Mouse (Mus musculus) monocyte, adult 5-6 weeks (primary cell): ENCODE results near the gene Plxna2. TPM values are rescaled to one million over a fixed set of nuclear protein-coding genes. Genes with fewer than 3 reads are reported as not detected.

Source experiments
- ATAC-seq: fragments of 153-309, 156-312 bp; replicated peaks from 2 replicates; pipeline ENCODE4 v1.8.0; 2017; ENCODE audit warnings: mild to moderate bottlenecking; ENCODE audit not compliant: low TSS enrichment, insufficient number of reproducible peaks, severe bottlenecking, poor library complexity, low FRiP score
- total RNA-seq: library from RNA; stranded (forward); fragments of 200-1000, 200-491, 200-594 nt; gene quantifications from 3 replicates; pipeline ENCODE4 v1.2.3, GENCODE M21; 2017

The Plxna2 gene
- total RNA-seq, 1 experiment from 2014 or later = not detected

DNA sequence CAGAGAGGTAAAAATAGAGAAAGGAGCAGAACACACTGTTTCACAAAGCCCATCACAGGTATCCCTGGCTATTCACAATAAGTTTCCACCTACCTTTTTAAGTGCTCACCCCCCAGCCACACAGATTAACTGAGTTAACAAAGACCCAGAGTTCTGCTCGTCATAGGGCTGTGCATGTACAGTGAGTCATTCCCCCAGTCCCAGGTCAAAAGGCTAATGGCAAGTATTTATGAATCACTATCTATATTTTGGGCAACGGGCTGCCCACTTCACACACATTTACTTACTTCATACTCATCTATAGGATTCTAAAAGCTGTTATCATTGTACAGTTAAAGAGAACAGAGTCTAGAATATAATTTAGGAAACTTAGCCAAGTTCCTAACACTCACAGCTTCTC is 70.1 kb downstream of the Plxna2 start:
- no peak for ATAC-seq

DNA sequence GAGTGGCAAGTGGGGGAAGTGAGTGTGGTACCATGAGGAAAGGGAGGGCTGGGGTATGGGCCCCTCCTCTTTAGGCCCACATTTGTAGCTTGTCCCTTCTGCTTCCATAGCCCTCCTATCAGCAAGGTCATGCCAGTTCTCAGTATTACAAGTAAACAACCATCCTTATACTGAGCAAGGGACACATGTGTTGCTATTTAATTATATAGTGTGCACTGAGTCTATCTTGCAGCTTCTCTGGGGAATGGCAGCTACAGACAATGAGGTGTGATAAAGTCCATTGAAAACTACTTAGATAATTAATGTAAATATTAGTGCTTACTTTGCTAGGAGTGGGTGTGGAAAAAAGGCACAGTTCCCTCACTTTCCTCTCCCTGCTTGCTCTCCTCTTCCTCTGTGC is 75.0 kb downstream of the Plxna2 start:
- no peak for ATAC-seq

DNA sequence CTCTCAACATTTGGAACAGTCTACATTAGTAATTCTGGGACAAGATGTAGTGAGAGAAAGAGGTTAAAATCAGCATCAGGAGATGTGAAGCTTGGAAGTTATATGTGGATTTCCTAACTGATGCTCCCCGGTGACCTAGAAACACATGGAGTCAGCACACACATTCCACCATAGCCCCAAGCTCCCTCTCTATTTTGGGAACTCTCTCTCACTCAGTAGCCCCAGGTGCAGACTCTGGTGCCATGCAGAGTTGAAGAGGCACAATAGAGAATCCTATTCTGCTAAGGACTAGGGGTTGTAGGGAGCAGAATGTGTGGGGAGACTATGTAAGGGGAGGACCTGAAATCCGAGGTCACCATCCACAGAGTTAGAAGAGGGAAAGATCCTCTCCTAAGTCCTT is 75.5 kb downstream of the Plxna2 start:
- ATAC-seq = no peak

DNA sequence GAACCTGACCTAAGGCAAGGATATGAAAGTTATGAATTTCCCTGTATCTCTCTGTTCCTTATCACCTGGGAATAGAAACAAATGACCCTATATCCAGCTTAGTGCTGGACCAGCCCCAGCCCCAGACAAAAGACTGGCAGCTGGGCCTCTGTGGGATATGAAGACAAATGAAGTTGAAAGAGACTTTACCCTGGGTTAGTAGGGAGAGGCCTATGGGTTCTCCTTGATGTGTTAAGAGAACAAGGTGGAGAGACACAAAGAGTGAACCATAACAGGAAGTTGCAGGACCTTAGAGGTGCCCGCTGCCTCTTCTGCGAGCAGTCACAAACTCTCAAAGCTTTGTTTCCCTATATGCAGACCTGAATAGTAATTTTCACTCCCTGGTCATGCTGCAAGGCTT is 76.8 kb downstream of the Plxna2 start:
- ATAC-seq = no peak

DNA sequence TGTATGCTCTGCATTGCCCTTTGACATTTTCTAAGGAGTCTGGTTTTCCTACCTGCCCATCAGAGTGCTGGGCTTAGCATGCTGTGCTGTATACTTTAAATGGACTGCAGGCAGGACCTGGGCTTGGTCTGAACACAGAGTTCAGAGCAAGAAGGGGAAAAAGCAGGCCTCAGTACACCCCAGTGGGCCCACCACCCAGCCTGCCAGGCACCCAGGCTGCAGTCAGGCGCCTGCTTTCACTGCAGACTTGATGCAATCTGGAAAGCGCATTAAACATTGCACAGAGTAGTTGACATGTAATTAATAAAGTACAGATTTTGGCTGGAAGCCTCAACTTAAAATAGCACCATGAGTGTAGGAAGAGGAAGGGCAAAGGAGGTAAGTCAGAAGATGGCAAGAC is 79.4 kb downstream of the Plxna2 start:
- no peak for ATAC-seq

DNA sequence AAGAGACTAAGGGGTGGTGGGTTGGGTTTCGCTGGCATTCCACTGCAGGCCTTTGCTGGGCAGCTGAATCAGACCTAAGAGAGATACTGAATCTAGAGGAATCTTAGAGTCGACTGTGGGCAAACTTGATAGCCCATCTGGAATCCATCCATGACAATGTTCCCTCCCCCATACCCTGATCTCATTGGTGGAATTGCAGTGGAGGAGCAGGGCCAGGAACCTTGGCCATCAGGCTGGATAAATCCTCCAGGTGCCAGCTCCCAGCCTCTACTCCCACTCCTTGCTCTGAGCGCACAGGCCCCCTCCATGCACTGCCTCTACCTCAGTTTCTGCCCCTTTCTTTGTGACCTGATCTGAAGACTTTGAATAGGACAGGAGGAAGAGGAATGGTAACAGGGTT is 81.3 kb downstream of the Plxna2 start:
- no peak for ATAC-seq

DNA sequence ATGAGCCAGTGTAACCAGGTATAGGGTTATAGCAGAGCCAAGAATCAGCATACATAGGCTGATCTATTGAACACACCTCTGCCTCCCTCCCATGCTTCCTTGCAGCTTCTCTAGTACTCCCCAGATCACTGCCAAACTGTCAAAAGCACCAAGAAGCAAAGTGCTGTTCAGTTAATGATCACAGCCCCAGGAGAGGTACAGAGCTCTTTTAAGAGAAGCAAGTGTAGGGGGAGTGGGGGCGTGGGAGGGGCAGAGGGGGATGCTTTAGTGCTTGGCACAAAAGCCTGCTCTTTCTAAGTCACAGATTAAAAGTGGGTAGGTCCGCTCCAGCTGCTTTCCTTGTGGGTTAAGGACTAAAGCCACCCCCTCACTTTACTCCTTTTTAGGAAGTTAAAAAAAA is 85.2 kb downstream of the Plxna2 start:
- ATAC-seq = no peak

DNA sequence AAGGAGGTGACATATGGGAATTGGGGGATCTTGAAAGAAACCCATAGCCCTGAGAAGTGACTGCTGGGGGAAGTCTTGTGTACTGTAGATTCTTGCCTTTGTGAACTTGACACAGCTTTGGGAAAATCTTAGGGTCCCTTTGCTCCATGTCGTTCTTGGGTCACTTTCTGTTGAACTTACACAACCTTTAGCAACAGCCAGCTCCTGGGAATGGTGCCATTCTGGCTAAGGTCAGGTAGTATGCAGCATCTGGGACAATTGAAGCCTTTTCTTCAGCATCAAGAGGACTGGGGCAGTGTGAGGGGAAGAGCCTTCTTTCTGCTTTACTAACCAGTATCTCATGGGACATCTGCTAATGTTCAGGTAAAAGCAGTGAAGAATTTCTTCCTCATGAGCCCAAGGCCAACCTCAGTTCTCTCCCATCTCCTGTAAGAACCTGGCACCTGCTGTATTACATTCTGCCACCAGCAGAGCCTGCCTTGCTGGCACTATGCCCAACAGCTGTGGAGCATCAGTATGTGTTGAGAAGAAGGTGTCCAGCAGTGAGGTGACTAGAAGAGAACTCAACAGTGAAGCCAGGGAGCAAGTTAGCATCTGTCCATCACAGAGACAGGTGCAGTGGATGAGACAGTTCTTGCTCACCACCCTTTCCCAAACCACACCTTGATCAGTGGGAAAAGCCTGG is 86.3 kb downstream of the Plxna2 start:
- no peak for ATAC-seq

DNA sequence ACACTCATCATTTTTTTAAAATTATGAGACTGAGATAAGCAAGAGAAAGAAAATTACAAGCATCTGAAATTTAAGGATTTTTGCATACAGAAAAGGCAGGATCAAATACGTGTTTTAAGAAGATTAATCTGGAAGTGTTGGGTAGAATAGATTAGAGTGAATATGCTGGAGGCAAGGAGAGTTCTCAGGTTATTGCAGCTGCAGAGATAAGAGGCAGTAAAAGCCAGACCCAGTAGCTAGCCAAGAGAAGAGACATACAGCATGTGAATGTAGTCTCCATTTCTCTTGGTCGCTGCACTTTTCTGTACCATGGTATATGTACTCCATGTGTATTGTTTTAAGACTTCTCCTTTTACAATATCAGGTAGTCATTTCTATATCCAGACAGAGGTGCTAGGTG is 88.5 kb downstream of the Plxna2 start:
- ATAC-seq = no peak

DNA sequence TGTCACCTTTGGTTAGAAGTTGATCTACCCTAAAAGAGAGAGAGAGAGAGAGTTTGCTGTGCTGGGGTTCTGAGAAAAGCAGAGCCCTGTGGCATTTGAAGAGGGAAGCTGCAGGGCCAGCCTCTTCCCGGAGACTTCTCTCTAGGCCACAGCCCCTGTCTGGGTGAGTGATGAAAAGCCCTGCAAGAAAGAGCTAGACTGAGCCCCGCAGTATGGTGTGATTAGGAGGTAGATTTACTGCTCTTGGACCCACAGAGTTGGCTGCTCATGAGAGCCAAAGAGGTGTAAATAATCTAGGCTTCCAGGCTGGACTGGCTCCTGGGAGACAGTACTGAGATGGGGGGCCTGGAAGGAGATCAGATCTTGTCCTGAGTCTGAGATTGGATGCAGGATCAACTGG is 94.4 kb downstream of the Plxna2 start:
- no peak for ATAC-seq

DNA sequence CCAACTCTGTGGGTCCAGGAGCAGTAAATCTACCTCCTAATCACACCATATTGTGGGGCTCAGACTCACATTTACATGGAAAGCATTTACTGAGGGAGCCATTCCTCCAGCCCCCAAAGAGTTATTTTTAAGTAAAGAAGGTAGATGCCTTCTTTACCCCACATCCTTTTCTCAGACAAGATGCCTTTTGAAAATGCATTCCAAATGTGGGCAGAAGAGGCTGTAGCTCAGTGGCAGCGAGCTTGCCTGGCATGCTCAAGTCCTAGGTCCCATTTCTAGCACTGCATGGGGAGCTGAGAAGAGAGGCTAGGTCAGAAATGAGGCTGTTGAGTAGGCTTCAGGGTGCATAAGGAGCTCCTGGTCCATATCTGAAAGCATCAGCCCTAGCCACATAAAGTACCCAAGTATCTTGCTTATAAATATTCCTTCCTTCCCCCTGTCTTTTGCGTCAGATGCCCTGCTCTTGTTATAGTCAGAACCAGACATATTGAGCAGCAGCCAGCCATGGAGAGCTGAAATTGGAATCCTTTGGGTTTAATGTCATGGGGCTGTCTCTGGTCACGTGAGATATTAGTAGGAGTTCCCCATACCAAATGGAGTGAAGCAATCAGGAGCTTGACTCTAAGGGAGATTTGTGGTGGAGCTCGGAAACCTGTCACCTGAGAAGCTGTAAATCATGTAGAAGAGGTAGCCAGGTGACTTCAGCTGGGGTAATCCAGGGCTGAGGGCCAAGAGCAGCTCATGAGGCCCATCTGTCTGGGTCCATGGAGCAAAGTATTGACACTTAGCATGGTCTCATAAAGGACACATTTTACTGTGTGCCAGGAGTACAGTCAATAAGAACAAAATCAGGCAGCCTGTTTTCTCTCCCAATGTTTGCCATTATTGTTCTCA is 96.4 kb downstream of the Plxna2 start:
- ATAC-seq = no peak

DNA sequence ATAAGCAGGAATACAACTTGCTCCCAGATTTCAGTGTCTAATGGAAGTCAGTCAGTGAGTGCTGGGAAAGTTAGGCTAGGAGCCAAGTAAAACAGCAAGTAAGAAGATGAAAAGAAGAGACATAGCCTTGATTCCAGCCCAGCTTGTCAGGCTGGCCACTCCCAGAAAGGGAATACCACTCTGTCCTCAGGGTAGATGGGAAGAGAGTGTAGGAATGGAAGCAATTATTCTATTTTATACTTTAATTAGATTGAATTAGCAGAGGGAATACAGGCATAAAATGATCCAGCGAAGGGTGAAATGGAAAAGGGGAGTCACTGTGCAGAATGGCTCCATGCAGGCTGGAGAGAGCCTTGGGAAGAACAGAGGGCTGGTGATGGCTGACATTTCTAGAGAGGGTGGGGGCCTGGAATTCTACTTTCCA is 99.4 kb downstream of the Plxna2 start:
- ATAC-seq = no peak

DNA sequence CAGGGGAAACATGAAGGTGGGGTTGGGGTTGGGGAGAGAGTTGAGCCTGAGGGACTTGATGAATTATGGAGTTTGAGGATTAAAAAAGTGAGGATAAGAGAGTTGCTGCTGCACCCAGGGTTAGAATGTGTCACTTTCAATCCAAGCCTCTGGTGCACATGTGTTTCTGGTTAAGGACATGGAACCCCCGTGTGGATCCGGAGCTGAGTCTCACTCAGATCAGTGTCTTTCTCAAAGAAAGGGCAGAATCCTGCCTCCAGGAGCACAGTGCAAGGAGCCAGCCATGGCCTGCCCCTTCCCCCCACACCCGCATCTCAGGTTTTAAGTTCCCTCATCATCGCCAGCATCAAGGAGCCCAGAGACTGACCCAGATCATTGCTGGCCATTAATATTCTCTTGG is 102.4 kb downstream of the Plxna2 start:
- no peak for ATAC-seq

DNA sequence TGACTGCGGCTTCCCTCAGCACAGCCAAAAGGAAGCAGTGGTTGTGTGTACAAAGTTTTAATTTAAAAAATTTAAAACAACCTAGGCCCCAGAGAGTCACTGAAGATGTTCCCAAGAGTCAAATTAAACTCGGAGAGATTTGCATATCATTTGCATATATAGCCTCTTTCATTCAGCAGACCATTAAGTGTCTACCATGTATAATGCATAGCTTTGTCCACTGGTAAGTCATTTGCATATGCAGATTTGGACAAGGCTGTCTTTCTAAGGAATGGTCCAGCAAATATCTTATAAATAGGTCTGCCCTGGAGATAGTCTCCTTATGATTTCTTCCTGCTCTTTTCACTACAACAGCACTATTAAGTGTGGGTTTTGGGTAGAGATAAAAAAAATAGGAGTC is 103.2 kb downstream of the Plxna2 start:
- no peak for ATAC-seq

DNA sequence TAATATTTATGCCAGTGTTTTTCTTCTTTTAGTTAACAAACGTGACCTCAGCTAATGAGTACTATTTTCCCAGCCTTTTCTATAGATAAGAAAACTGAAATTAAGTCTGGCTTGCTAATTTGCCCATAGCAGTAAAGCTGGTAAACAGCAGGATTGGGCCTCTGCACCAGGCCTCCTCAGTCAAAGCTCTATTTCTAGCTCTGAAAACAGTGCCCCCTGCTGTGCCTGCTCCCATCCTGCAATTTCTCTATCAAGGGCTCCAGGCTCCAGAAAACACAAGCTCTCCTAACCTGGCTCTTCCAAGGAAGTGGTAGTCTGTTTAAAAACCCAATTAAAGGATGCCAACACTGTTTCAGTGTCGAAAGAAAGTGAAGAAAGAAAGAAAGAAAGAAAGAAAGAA is 104.3 kb downstream of the Plxna2 start:
- ATAC-seq = no peak

DNA sequence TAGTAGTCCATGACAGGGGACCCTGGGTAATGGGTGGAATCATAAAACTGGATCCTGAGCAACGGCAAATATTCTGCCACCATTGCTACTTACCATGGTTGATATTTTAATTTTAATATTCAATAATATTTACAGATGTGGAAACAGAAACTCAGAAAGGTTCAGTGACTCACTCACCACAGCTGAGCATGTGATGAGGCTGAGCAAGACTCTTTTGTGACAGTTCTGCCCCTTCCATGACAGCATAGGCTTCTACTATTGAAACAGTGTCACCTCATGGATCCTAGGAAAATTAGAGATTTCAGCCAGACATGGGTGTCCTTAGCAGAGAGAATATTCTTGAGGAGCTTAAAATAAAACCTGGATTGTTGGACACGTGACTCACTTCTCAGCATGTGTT is 116.8 kb downstream of the Plxna2 start:
- no peak for ATAC-seq

DNA sequence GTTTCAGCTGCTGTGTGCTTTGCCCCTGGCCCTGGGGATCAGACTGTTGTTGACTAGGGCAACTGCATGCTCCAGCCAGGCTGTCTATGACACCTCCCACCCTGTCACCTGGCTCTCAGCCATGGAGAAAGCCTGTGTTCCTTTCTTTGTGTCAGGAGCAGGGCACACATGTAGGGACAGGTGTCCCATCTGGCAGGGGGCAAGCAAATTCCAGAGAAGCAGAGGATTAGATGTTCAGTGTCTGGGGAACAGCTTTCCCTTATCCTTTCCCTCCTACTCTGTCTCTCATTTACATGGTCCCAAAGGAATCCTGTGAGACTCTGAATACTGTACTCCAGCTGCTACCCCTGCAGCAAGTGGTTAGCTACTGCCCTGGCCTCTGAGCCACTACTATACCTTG is 121.9 kb downstream of the Plxna2 start:
- no peak for ATAC-seq

DNA sequence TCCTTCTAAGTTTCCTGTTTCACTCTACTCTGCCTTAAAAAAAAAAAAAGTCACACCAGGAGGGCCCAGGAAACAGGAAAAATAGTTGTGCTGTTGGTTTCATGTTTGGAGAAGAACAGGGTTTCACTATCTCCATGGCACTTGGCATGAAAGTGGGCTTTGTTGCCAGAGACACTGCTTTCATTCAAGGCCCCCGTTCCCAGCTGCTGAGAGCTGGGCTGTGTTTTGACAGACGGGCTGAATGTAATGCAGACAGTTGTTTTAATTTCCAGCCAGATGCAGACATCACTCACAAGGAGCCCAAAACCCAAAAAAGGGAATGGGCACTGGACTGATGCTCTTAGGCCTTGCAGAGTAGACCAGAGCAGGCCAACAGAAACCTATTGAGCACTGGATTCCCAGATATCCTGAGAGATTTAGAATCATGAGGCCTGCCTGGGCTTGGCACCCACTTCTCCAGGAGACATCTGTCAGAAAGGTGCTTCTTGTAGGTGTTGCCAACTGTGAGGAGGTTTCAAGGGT is 124.9 kb downstream of the Plxna2 start:
- ATAC-seq = no peak

DNA sequence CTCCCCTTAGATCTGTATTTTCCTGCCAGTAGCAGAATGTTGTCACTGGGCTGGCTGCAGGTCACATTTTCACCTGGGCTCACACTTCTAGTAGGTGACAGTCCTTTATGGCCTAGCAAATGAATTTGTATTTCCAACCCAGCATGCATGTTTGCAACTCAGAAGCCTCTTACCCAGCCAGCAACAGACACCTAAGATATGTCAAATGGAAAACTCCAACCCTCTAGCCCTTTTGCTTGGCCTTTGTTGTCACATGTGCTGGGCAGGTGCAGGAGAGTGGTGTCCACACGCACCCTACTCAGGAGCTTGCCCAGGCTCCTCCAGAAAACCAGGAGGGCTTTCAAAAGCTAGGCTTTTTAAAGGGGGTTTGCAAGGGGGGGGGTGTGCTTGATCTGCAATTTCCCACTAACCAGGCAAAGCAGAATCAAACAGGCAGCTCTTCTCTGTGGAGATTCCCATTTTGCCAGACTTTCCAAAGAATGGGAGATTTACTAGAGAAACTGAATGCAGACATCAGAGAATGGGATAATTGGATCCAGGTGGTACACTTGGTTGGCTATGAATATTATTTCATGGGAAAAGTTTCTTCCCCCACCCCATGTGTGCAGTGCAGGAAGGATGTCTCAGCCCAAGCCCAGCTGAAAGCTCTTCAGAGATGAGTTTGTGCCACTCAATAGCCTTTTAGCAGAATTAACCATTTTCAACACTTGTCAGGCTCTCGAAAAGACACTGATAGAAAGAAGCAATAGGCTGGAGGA is 127.3 kb downstream of the Plxna2 start:
- ATAC-seq = no peak
